Mouse (Mus musculus): ENCODE results near the gene Ccnl2. TPM values are rescaled to one million over a fixed set of nuclear protein-coding genes. Genes with fewer than 3 reads are reported as not detected.

Gene Ccnl2
- polyA plus RNA-seq, 1 experiment from 2014 or later: 52.5 TPM

- WGBS (ENCODE audit: insufficient replicate concordance): 83% methylated on average over 9 of the region's 9 CpGs
Measured at GRCm38 (mm10) chr4:155853421-155853820, 41.1 kb downstream of the Ccnl2 start.

DNA sequence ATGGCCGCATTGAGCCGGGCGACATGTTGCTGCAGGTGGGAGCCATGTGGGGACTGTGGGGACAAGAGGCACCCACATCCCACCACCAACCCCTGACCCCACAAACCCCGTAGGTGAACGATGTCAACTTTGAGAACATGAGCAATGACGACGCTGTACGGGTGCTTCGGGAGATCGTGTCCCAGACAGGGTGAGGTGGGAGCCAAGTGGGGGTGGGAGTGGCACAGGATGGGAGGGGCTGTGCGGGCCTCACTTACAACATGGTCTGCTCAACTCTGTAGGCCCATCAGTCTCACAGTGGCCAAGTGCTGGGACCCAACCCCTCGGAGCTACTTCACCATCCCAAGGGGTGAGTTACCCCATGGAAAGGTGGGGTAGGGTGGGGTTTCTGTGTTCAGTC, 42.7 kb downstream of the Ccnl2 start:
- Histone ChIP-seq H3K27me3 (ENCODE audit: insufficient read depth, low read length) (no peaks in the 10 kb centered on the region), H3K36me3 (replicated peaks; ENCODE audit: insufficient read depth, low read length) (peaks cover 40% of the 10 kb centered on the region), H3K9me3 (ENCODE audit: low read length) (no peaks in the 10 kb centered on the region), H3K9ac (replicated peaks) (no peak overlapping the region), H3K4me2 (ENCODE audit: low read depth, low read length) (no peak overlapping the region), H3K4me1 (ENCODE audit: insufficient read depth) (peaks cover 12% of the 10 kb centered on the region), H3K4me3 (ENCODE audit: low read depth, low read length) (no peak overlapping the region), H3K27ac (ENCODE audit: low read depth) (no peak overlapping the region)
- TF ChIP-seq EP300 (IDR thresholded peaks at IDR 0.05; ENCODE audit: low read depth) (no peak), CTCF (IDR thresholded peaks at IDR 0.05; ENCODE audit: low read depth) (no peak)
- DNase-seq (no peak), ATAC-seq (no peak)
- 93% methylated on average over 12 of the region's 12 CpGs for WGBS (ENCODE audit: insufficient replicate concordance)

More at GRCm38 (mm10) chr4:155853421-155853820, 41.1 kb downstream of the Ccnl2 start:
- H3K9ac ChIP-seq (replicated peaks): no peak overlapping the region
- DNase-seq: no peak
- H3K27me3 ChIP-seq (ENCODE audit: insufficient read depth, low read length): no peaks in the 10 kb centered on the region
- no peaks in the 10 kb centered on the region for H3K9me3 ChIP-seq (ENCODE audit: low read length)
- no peak overlapping the region for H3K4me3 ChIP-seq (ENCODE audit: low read depth, low read length)
- H3K4me1 ChIP-seq (ENCODE audit: insufficient read depth): peaks cover 27% of the 10 kb centered on the region
- TF ChIP-seq CTCF (IDR thresholded peaks at IDR 0.05; ENCODE audit: low read depth) (no peak), EP300 (IDR thresholded peaks at IDR 0.05; ENCODE audit: low read depth) (no peak)
- H3K36me3 ChIP-seq (replicated peaks; ENCODE audit: insufficient read depth, low read length): peaks cover 29% of the 10 kb centered on the region
- no peak overlapping the region for H3K27ac ChIP-seq (ENCODE audit: low read depth)
- H3K4me2 ChIP-seq (ENCODE audit: low read depth, low read length): no peak overlapping the region
- no peak for ATAC-seq

- 88% methylated on average over 12 of the region's 12 CpGs for WGBS (ENCODE audit: insufficient replicate concordance)
- DNase-seq (no peak), ATAC-seq (no peak)
- Histone ChIP-seq H3K36me3 (replicated peaks; ENCODE audit: insufficient read depth, low read length) (peaks cover 40% of the 10 kb centered on the region), H3K4me2 (ENCODE audit: low read depth, low read length) (no peak overlapping the region), H3K4me3 (ENCODE audit: low read depth, low read length) (no peak overlapping the region), H3K4me1 (ENCODE audit: insufficient read depth) (peaks cover 4% of the 10 kb centered on the region), H3K27me3 (ENCODE audit: insufficient read depth, low read length) (no peaks in the 10 kb centered on the region), H3K9me3 (ENCODE audit: low read length) (no peaks in the 10 kb centered on the region), H3K9ac (replicated peaks) (no peak overlapping the region), H3K27ac (ENCODE audit: low read depth) (no peak overlapping the region)
- no peak for TF ChIP-seq CTCF (IDR thresholded peaks at IDR 0.05; ENCODE audit: low read depth)
- TF ChIP-seq EP300 (IDR thresholded peaks at IDR 0.05; ENCODE audit: low read depth): no peak
Measured at GRCm38 (mm10) chr4:155856071-155856470, 43.8 kb downstream of the Ccnl2 start.

GRCm38 (mm10) chr4:155856881-155857280, 44.6 kb downstream of the Ccnl2 start:
- no peak overlapping the region for H3K4me2 ChIP-seq (ENCODE audit: low read depth, low read length)
- TF ChIP-seq EP300 (IDR thresholded peaks at IDR 0.05; ENCODE audit: low read depth): no peak
- no peak for TF ChIP-seq CTCF (IDR thresholded peaks at IDR 0.05; ENCODE audit: low read depth)
- no peaks in the 10 kb centered on the region for H3K27me3 ChIP-seq (ENCODE audit: insufficient read depth, low read length)
- ATAC-seq (no peak), DNase-seq (no peak)
- no peak overlapping the region for H3K9ac ChIP-seq (replicated peaks)
- 63% methylated on average over 3 of the region's 3 CpGs for WGBS (ENCODE audit: insufficient replicate concordance)
- peaks cover 40% of the 10 kb centered on the region for H3K36me3 ChIP-seq (replicated peaks; ENCODE audit: insufficient read depth, low read length)
- no peaks in the 10 kb centered on the region for H3K9me3 ChIP-seq (ENCODE audit: low read length)
- H3K4me3 ChIP-seq (ENCODE audit: low read depth, low read length): no peak overlapping the region
- H3K27ac ChIP-seq (ENCODE audit: low read depth): no peak overlapping the region
- H3K4me1 ChIP-seq (ENCODE audit: insufficient read depth): no peaks in the 10 kb centered on the region

GRCm38 (mm10) chr4:155859318-155859717, 47.0 kb downstream of the Ccnl2 start:
- Histone ChIP-seq H3K9ac (replicated peaks) (no peak overlapping the region), H3K27me3 (ENCODE audit: insufficient read depth, low read length) (no peaks in the 10 kb centered on the region), H3K36me3 (replicated peaks; ENCODE audit: insufficient read depth, low read length) (peaks cover 40% of the 10 kb centered on the region), H3K27ac (ENCODE audit: low read depth) (no peak overlapping the region), H3K9me3 (ENCODE audit: low read length) (no peaks in the 10 kb centered on the region), H3K4me3 (ENCODE audit: low read depth, low read length) (no peak overlapping the region), H3K4me1 (ENCODE audit: insufficient read depth) (no peaks in the 10 kb centered on the region), H3K4me2 (ENCODE audit: low read depth, low read length) (no peak overlapping the region)
- DNase-seq (peak; percentile 80), ATAC-seq (peak; percentile 43)
- no peak for TF ChIP-seq EP300 (IDR thresholded peaks at IDR 0.05; ENCODE audit: low read depth)
- no peak for TF ChIP-seq CTCF (IDR thresholded peaks at IDR 0.05; ENCODE audit: low read depth)
- WGBS (ENCODE audit: insufficient replicate concordance): 29% methylated on average over 13 of the region's 13 CpGs

DNA sequence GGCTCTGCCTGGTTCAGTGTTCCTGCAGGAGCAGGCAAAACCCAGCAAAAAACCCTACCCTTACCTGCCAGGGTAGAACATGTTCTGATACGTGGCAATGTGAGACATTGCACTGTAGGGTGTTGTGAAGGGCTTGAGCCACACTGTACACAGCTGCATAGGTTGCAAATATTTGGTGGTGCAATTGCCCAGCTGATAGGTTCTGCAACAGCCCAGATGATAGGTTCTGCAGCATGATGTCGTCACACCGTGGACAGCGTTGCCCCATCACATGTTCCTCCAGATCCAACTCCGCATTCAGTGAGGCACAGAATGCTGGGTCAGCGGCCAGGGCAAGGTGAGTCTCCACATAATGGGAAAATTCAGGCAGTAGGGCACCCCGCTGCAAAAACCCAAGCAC, 49.5 kb downstream of the Ccnl2 start:
- H3K27ac ChIP-seq (ENCODE audit: low read depth): no peak overlapping the region
- no peaks in the 10 kb centered on the region for H3K4me1 ChIP-seq (ENCODE audit: insufficient read depth)
- H3K27me3 ChIP-seq (ENCODE audit: insufficient read depth, low read length): no peaks in the 10 kb centered on the region
- peak; percentile 62 for ATAC-seq
- no peaks in the 10 kb centered on the region for H3K9me3 ChIP-seq (ENCODE audit: low read length)
- H3K36me3 ChIP-seq (replicated peaks; ENCODE audit: insufficient read depth, low read length): peaks cover 35% of the 10 kb centered on the region
- no peak overlapping the region for H3K4me2 ChIP-seq (ENCODE audit: low read depth, low read length)
- WGBS (ENCODE audit: insufficient replicate concordance): 75% methylated on average over 7 of the region's 7 CpGs
- DNase-seq: no peak
- H3K9ac ChIP-seq (replicated peaks): no peak overlapping the region
- no peak overlapping the region for H3K4me3 ChIP-seq (ENCODE audit: low read depth, low read length)
- no peak for TF ChIP-seq CTCF (IDR thresholded peaks at IDR 0.05; ENCODE audit: low read depth)
- no peak for TF ChIP-seq EP300 (IDR thresholded peaks at IDR 0.05; ENCODE audit: low read depth)

- H3K9ac ChIP-seq (replicated peaks): no peak within 1 kb of the TSS
- no peak within 1 kb of the TSS for H3K27ac ChIP-seq (ENCODE audit: low read depth)
- H3K4me2 ChIP-seq (ENCODE audit: low read depth, low read length): no peak within 1 kb of the TSS
- no peaks in the 10 kb centered on the region for H3K9me3 ChIP-seq (ENCODE audit: low read length)
- TF ChIP-seq CTCF (IDR thresholded peaks at IDR 0.05; ENCODE audit: low read depth) (no peak), EP300 (IDR thresholded peaks at IDR 0.05; ENCODE audit: low read depth) (no peak)
- no peaks in the 10 kb centered on the region for H3K27me3 ChIP-seq (ENCODE audit: insufficient read depth, low read length)
- no peak for ATAC-seq
- no peak within 1 kb of the TSS for H3K4me3 ChIP-seq (ENCODE audit: low read depth, low read length)
- whole genome bisulfite sequencing (ENCODE audit: insufficient replicate concordance): 74% methylated on average over 5 of the region's 5 CpGs
- no peak for DNase-seq
- peaks cover 33% of the 10 kb centered on the region for H3K36me3 ChIP-seq (replicated peaks; ENCODE audit: insufficient read depth, low read length)
- peaks cover 2% of the 10 kb centered on the region for H3K4me1 ChIP-seq (ENCODE audit: insufficient read depth)
Measured at GRCm38 (mm10) chr4:155863001-155863400, 50.7 kb downstream of the Ccnl2 start, which contains the start of gene Tas1r3. Gene Tas1r3 (minus strand): TSS chr4:155863362.
